Mouse (Mus musculus) right cerebral cortex, postnatal 36 days (tissue): ENCODE measurements at regions not wholly inside any gene's neighbourhood (a gene's known extent, or its start where the extent isn't known, plus 50 kb on each side); places are given as distances from the start of the nearest gene placed in this dataset.

Experiments
- DNase-seq, 2 experiments: peaks; one replicate each; pipeline ENCODE4 v3.0.0; 2022; ENCODE audit warnings: low spot score in 2 of 2, mixed read lengths in 1 of 2

DNA sequence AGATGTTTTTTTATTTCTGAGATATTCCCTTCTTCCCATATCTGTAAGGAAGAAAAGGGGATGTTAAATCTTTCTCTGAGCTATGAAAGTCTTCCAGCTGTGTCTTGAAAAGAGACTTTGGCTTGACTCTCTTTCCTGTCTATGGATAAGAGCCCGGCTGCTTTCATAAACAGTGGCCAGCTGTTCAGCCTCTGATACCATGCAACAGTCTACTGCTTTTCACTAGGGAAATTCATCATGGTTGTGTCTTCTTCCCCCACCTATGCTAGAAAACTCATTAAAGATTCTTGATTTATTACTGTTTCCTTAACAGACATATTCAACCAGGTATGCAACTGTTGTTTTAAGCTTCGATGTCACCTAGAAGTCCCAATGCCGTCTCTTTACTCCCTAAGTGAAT, 213.8 kb upstream of the Ferd3l start:
- DNase-seq, result no peak

DNA sequence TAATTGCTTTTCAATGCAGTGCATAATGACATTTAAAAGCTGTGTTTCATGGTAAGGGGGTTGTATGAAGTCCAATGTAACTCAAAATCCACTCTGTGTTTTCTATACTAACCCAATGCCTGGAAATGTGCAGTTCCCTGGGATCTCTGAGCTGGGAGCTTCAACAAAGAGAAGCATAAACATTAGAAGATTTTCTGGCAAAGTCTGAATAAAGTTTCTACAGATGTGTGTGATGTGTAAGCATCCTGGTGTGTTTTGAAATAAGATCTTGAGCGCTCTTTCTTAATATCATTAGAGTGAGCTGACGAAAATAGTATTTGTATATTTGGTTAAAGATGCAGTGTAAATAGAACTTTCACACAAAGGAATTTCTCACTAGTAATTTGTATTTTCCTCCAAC, 212.2 kb upstream of the Ferd3l start:
- DNase-seq, result no peak

DNA sequence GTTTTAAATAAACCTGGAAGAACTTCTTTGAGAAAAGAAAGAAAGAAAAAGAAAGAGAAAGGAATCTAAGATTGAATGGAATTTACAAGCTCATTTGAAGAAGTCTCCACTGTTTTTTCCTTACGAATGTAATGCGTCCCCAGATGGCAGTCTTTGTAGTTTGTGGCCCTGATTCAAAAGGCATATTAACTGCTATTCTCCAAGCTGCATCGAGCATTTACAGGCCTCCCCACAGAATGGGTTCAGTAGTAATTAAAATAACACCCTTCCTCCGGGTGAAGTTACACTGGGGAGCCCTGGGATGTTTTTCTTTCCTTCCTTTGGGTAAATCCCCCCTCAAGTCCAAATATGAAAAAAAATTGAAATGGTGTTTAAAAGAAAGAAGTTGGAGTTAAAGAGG, 211.2 kb upstream of the Ferd3l start:
- no peak for DNase-seq

DNA sequence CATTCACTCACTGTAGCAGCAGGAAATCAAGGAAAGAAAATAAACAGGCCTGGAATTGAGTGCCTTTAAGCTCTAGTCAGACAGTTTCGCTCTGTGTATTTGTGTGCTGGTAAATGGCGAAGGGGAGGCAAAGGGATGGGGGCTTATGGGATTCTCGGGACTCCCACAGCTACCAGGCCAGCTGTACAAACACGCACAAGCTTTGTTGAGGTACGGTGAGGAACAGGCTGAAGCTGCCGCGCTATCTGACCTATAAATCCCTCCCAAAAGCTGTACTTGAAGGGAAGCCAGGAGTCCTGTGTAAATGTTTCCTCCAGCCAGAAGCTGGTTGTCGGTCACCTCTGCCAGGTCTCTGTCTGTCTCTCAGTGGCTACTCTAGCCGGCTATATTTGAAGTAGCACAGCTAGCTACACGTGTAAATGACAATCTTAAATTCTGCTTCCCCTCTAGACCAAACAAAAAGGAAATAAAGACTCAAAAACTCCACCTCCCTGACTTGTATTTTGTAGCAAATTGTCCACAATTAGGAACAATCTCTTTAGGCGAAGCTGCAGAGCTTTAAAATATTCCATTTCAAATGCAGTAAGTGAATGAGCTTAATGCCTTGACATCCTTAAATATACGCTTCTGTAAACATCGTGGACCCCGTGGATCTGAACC, 210.5 kb upstream of the Ferd3l start:
- no peak for DNase-seq

DNA sequence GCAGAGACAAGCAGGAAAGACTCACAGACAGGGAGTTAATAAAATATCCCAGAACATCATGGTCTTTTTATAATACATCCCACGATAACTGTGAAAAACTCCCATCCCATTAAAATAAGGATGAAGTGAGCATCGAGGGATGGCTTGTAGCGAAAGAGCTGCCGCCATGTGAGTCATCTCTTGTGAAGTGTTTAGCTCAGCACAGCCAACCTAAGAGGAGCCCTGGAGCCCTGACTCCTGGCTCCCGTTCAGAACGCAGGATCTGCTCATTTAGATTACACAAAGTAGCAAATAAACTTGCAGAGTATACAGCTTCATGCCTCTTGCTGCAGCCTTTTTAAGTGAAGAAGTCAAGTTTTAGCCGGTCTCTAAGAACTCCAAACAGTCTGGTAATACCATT, 209.2 kb upstream of the Ferd3l start:
- no peak for DNase-seq

DNA sequence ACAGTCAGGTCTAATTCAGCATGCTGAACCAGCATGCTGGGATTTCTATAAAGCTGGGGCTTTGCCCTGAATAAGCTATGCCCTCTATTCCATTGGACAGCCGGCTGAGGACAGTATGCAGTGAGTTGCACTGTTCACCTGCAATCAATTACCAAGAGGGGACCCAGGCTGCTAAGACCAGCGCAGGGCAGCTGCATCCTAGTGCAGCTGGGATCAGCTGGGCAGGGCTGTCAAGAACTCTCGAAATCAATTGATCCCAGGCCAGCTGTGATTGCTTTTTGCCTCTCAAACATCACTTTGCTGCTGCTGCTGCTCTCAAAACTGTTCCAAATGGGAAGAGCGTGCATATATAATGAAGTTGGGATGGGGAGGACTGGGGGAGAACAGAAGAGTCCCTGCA, 196.3 kb upstream of the Ferd3l start:
- DNase-seq, result no peak

DNA sequence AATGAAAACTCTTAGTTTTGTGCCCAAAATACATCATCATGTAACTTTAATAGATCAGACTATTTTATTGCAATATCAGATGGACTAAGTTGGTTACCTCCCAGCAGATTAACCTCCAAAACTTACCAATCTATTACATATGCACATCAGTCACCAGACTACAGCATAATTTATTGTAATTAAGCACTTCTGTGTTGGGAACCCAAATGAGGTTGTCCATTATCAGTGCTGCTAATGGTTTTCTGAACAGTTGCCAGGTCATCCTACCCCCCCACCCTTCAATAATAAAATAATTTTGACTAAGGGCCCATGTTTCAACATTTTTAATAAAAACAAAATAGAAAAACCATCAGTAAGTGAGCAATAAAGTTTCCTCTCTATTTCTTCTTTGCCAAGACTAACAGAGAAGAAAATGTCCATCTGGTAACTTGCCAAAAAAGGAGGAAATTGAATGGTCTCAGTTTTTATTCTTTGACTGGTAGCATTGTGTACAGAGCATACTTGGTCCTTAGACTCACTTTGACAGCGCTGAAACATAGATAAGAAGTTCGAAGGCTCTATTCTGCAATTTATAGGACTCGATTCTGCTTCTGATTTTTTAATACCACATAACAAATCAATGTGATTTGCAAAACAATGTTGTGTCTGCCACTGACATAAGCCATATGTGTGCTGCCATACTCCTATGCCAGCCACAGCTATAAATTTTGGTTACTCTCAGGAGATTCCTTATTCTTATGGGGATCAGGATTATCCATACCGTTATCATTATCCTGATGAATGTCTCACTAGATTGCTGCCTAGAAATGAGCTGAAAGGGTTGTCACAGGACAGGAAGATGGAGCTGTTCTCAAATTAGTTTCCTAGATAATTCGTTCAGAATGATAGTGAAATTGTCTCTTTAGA, 152.4 kb upstream of the Ferd3l start:
- no peak for DNase-seq

DNA sequence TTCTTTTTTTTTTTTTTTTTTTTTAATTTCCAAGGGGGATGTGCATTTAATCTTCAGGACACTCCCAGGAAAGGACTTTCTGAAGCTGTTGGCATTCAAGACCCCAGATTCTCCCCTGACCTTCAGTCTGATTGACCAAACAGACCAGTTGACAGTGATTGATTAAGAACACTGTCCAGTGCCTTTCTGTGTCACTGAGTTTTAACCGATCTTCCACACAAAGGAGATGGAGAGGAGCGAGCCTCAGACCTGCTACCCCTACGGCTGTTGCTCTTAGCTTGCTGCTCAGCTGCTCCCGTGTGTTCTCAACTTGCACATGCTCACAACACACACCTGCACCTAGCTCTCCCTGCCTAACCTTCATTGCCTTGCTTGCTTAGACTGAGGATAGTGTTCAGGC, 149.7 kb upstream of the Ferd3l start:
- DNase-seq, result no peak

DNA sequence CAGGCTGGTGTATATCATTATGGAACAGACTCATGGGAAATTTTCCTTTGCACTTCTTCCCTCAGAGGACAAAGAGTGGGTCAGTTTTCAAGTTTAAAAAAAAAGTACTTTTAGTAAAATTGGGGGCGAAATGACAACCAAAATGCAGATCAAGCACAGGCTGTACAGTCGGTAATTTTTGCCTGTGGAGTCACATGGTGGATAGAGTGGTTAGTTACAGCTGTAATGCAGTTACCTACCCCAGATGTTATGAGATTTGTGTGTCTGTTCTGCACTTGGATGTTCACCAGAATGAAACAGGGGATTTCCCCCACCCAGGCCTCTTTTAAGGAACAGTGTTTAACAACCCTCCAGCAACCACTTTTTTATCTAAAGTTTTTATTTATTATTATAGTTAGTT, 148.3 kb upstream of the Ferd3l start:
- no peak for DNase-seq

DNA sequence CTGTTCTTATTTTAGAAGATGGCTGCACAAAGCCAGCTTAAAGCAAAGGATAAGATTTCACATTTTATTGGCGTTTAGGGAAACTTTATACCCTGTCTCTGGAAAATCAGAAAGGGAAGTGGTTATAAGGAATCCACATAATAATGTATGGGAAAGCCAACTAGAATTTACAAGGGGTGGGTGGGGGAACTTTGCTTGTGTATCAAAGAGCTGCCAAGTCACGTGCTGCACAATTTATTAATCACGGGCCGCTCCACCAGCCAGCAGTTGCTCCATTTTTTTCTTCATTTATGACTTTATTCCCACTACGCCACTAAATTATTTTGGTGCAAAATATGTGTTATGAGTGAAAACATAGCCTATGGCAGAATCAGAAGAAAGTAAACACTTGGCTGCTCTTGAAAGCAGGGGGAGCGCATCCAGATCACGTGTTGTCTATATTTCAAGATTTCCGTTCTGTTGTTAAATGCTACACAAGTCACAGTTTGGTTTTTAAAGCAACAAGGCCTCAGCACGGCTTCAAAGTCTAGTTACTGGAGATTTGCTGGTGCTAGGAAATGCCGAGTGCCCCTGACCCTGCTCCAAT, 123.9 kb upstream of the Ferd3l start:
- DNase-seq, result no peak

DNA sequence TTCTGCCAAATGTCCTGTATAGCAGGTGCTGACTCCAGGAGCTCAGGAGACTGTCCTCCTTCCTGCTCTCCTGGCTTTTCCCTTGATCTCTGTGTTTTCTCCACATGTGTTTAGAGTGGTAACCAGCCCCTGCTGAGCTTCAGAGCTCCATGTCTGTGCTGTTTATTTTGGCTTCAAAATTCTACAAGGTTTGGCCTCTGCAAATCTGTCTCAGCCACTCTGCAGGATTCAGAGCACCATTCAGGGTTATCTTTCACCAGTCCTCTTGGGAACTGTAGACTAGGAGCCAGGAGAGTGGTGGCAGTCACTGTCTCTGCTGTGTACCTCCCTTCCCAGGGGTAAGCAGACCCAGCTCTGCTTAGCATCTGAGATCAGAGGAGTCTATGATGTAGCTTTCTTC, 102.7 kb upstream of the Ferd3l start:
- no peak for DNase-seq

DNA sequence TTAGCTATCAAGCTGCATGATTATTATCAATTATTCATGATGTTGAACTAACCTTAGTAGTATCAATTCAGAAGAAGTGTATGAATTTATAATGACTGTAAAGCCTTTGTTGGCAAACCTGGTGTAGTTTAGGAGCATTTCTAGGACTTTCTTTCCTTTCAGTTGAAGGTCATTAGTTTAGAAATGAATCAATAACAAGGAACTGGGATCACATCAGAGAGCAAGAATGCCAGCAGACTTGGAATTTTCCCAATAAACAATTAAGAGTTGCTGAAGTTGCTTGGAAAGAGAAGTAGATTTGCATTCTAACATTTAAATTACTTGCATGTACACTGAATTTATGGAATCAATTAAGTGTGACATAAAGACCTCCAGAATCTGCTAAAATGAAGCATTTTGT, 79.1 kb upstream of the Ferd3l start:
- no peak for DNase-seq

DNA sequence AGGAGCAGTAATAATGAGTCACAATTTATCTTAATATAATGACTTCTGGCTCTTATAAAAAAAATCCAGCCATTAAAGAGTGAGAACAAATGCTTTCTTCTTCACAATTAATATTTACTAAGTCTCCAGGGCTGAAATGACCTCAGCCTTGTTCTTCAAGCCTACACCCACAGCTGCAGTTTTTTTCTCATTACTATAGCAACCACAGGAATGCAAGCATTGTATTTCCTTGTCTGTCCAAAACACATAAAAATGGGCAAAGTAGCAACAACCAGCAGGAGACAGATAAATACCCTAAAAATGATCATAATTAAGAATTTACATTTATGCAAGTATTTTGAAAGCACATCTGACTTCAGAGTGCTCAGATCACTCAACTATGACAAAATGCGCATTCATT, 76.5 kb upstream of the Ferd3l start:
- DNase-seq, result no peak
